Mouse (Mus musculus) myocyte (in vitro differentiated cells): ENCODE measurements at regions not wholly inside any gene's neighbourhood (a gene's known extent, or its start where the extent isn't known, plus 50 kb on each side); places are given as distances from the start of the nearest gene placed in this dataset.

ENCODE experiments used
- E2F4 ChIP-seq: IDR thresholded peaks from one replicate; pipeline ENCODE4 v1.6.1; 2011; ENCODE audit warnings: mild to moderate bottlenecking, control low read depth, moderate library complexity; ENCODE audit not compliant: insufficient read depth
- MYOG ChIP-seq, 3 experiments: IDR thresholded peaks; one replicate each; pipeline ENCODE4 v1.6.1; 2011; ENCODE audit warnings: control low read depth in 2 of 3, low read depth in 2 of 3, mild to moderate bottlenecking in 2 of 3; ENCODE audit not compliant: insufficient read length in 2 of 3, control insufficient read depth in 1 of 3, insufficient read depth in 1 of 3
- POLR2A ChIP-seq: IDR thresholded peaks from one replicate; pipeline ENCODE4 v1.6.1; 2011; ENCODE audit warnings: low read depth, mild to moderate bottlenecking, control low read depth, moderate library complexity; ENCODE audit not compliant: insufficient read length
- POLR2AphosphoS2 ChIP-seq: IDR thresholded peaks from one replicate; pipeline ENCODE4 v1.6.1; 2011; ENCODE audit warnings: low read depth, control low read depth; ENCODE audit not compliant: insufficient read length
- TCF12 ChIP-seq: IDR thresholded peaks from one replicate; pipeline ENCODE4 v1.6.1; 2011; ENCODE audit warnings: mild to moderate bottlenecking, control low read depth; ENCODE audit not compliant: poor library complexity, insufficient read depth, severe bottlenecking
- USF1 ChIP-seq: IDR thresholded peaks from one replicate; pipeline ENCODE4 v1.6.1; 2011; ENCODE audit warnings: low read depth, mild to moderate bottlenecking, control low read depth, moderate library complexity

DNA sequence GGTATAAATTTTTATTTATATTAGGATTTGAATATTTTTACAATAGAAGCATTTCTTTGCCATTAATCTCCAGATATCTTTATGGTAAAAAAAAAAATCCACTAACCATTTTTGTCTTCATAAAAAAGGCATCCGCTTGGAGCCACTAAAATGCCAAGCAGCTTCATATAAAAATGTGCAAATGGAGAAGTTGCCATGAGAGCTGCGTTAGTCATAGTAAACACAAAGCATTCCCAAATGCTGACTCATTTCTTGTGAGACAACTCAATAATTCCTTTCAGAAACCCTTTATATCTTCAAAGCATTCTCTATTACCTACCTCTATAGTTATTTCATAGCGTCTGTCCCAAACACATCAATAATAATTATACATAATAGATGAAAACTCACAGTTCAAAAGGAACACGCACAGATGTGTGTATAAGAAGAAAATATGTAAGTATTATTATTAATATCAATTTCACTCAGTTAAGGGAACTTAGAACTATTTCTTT, 228.1 kb upstream of the Siglech start:
- TF ChIP-seq POLR2A (no peak), TCF12 (no peak), MYOG (IDR thresholded peaks at IDR 0.05; ENCODE audit: control insufficient read depth in 1 of 3, insufficient read depth in 1 of 3, insufficient read length in 2 of 3, low read depth in 2 of 3) (no peak), USF1 (no peak), POLR2AphosphoS2 (no peak), E2F4 (no peak)
